Mouse (Mus musculus) spleen, postnatal 14 days (tissue): Measurements from ENCODE around the gene Fxyd3.

Experiments used
- DNase-seq, 2 experiments: peaks; one replicate each; pipeline ENCODE4 v3.0.0; 2021 to 2022; ENCODE audit warnings: low spot score in 2 of 2

The Fxyd3 gene

DNA sequence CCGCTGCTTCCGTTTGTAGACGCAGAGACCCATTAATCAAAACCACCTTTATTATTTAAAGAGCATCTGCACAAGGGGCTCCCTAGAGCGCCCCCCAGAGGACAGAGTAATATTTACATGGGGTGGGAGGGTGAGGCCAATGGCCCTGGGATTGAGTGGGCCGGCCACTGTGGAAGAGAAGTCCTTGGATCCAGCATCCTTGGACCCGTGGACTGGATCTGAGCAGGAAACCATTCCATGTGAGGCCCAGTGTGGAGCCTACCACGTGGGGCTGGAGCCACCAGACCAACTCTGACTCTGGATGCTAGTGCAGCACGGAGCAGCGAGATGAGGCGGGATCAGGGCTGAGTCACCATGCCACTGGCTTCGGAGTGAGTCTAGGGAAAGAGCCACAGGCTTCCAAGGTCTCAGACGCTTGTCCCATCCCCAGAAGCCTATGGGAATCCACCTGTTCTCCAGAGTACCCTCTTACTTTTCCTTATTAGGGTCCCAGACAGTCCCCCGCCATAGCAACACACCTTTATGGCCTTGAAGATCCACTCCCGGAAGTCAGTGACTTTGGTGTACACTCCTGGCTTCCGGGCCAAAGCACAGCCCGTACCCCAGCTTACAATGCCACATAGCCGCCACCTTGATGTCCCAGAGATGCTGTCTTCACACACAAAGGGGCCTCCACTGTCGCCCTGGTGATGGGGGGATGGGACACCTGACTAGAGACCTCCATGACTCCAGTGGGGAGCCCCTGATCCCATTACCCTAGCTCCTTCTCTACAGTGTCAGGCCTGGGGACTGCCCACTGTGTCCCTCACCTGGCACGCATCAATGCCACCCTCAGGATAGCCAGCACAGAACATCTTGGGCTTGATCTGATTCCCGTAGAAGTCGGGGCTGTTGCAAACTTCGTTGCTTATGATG is 22.4 kb upstream of the Fxyd3 start:
- DNase-seq, result no peak

DNA sequence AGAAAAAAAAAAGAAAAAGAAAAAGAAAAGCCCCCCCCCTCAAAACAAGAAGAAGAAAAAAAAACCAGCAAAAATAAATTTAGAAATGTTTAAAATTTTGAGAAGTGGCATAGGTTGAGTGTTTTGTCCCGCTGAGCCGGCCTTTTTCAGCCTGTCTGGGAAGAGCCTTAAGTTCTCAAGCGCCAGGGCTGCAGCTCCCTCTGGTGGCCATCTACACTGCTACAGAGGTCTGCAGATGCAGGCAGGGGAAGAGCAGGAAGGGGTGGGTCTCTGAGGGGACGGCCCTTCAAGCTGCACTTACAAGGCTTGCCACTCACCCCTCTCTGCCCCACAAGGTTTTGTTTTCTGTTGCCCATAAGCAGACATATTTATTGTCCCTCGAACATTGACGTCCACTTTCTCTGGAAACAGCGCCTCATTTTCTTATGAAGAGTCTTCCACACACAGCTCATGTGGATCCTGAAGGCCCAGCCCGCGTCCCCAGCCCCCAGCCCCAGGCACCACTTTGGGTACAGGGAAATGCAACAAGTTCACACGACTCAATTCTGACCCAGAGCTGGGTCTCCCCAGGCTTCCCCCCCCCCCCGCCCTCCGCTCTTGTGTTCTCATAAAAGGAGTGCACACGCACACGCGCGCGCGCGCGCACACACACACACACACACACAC is 21.2 kb upstream of the Fxyd3 start:
- DNase-seq, result peak; percentile 74 to 79

DNA sequence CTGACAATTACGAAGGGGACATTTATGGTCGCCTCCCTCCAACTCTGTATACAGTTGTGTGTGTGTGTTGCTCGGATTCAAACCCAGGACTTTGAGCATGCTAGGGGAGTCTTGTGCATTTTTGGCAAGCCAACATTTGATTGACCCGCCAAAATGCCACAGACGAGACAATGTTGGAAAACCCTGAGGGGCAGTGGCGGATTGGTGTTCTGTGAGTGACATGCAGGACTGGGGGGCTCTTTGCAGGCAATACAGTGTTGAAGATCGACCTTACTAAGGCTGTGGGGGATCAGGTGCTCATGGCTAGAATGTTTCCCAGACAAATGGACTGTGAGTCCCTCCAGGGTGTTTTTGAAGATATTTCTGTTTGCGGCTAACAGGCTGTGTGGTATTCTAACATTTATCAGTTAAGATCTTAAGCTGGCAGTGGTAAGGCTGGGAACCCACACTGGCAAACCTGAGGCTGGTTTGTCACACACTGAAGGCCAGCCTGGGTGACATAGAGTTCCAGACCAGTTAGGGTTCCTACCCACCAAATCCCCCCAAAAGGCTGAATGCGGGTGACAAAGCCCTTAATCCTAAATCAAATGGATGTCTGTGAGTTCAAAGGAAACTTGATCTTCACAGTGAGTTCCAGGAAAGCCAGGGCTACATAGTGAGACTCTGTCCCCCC is 20.5 kb upstream of the Fxyd3 start:
- no peak for DNase-seq

GRCm38 (mm10) chr7:31094774-31095501 is 18.4 kb upstream of the Fxyd3 start:
- DNase-seq, result no peak

DNA sequence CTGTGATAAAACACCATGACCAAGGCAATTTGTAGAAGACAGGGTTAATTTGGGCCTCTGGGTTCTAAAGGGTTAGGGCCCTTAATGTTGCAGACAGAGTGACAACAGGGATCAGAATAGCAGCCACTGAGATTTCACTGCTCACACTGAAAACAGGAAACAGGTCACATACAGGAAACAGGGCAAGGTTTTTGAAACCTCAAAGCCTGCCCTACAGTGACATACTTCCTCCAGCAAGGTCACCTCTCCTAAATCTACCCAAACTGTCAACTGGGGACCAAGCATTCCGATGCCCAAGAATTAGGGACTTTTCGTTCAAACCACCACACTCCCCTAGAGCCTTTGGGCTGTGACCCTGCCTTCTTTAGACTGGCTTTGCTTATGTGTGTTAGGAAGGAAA is 13.2 kb upstream of the Fxyd3 start:
- DNase-seq, result no peak

DNA sequence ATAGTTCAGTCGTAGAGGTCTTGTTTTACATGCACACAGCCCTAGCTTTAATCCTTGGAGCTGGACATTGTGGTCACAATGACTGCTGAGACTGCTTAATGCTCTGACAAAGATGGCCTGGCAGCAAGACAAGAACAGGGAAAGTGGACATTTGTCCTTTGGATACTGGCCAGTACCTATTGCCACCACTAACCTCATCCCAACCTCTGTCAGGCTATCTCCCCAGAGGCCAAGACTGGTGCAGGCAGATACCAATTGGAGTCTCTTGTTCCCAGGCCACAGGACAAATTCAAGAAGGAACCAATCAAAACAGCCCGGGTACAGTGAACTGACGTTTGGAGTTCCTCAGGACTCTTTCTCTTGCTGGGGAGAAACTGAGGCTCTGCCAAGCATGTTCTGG is 11.7 kb upstream of the Fxyd3 start:
- DNase-seq, result no peak

- DNase-seq, result no peak
Observed at GRCm38 (mm10) chr7:31087262-31087661, 10.8 kb upstream of the Fxyd3 start.

GRCm38 (mm10) chr7:31086175-31086755 is 9.8 kb upstream of the Fxyd3 start:
- no peak for DNase-seq

DNA sequence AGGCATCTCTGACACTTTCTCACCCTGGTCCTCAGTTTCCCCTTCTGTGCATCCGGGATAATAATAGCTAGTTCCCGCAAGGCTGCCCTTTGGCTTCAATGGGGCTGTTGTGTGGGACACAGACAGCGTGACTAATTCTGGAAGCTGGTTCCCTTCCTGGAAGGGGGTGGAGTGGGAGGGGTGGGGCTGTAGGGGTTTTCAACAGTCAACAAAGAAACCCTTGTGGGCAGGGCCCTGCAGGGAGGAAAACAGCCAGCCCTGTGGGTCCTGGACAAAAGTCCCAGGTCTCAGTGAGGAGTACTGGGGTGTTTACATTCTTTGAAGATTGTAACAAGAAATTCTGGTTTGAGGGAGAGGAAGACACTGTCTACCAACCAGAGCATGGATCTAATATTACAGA is 8.7 kb upstream of the Fxyd3 start:
- DNase-seq, result no peak

DNA sequence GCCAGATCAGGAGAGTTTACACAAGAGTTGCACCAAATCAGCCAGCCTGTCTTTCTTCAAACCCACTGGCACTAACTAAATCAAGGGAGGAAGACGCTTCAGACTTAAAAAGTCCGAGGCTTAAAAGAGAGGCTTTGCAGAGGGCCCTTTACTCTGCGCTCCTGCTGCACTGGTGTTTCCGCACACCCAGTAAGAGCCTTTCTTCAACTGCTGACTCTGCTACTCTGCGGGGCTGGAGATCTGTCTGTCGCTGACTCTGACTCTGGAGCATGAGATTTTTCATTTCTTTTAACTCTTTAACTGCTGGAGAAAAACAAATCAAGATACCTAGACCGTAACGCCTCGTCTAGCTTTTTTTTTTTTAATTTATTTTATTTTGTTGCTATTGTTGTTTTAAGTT is 7.6 kb upstream of the Fxyd3 start:
- no peak for DNase-seq

DNA sequence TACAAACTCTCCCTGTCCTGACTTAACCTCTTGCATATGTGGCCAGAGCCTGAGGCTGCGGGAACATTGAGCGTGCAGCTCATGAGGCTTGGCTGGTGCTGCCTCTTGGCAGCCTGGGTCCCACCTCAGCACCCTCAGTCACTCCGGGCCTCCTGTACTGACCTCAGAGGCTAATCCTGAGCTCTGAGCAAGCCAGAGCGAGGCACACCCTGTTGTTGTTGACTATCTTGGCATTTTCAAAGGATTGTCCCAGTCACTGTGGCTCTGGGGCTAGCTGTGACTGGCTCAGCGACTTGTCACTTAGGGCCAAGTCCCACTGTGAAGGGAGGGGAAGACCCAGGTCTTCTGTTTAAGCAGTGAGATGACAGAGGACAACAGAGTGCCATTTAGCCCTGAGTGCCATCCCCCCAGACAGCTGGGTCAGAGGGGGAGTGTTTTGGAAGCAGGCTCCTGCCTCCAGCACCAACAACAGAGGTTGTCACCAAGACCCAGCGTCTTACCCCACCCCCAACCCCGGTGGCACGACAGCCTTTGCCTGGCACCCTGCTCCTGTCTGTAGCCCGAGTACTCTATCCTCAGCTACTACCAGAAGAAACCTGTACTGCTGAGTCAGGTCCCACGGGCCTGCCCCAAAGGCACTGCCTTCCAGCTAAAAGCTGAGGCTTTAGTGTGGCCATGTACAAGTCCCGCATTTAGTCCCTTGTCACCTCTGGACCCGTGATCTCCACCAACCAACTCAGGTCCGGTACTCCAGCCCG is 6.5 kb upstream of the Fxyd3 start:
- DNase-seq, result no peak

GRCm38 (mm10) chr7:31082106-31082505 is 5.6 kb upstream of the Fxyd3 start:
- DNase-seq, result no peak

DNA sequence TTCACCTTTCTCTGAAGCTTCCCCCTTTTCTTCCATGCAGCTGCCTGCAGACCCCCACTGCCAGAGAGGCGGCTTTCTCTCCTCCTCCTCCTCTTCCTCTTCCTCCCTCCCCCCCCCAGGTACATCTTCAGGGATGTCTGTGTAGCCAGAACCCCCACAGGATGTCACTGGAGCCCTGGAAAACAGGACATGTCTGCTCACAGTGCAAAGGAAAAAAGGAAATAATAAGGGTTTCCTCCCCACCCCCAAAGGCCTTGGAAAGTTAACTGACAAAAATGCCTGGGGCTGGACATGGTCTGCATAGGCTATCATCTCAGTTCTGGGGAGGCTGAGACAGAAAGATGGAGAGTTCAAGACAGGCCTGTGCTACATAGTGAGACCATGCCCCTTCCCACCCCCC is 4.6 kb upstream of the Fxyd3 start:
- DNase-seq, result no peak

GRCm38 (mm10) chr7:31080611-31081010 is 4.1 kb upstream of the Fxyd3 start:
- DNase-seq, result no peak

- DNase-seq, result no peak
Observed at GRCm38 (mm10) chr7:31079670-31080069, 3.2 kb upstream of the Fxyd3 start.

- DNase-seq, result no peak
Observed at GRCm38 (mm10) chr7:31077885-31078445, 1.5 kb upstream of the Fxyd3 start.

- no peak for DNase-seq
Observed at GRCm38 (mm10) chr7:31077470-31077869, 966 bp upstream of the Fxyd3 start.

DNA sequence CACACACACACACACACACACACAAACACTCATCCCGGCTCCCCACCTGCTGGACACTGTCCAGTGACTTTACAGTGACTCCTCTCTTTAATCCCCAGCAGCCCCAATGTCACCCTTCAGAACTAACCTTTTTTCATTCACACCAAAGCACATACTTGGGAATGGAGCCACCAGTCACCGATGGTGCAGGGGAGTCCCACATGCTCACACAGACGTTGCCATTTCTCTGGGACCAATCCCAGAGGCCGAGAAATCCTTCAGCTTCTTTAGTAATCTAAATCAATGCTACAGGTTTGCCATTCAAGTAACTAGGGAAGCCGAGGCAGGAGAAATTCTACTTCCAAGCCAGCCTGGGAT is 1.8 kb downstream of the Fxyd3 start:
- no peak for DNase-seq

DNA sequence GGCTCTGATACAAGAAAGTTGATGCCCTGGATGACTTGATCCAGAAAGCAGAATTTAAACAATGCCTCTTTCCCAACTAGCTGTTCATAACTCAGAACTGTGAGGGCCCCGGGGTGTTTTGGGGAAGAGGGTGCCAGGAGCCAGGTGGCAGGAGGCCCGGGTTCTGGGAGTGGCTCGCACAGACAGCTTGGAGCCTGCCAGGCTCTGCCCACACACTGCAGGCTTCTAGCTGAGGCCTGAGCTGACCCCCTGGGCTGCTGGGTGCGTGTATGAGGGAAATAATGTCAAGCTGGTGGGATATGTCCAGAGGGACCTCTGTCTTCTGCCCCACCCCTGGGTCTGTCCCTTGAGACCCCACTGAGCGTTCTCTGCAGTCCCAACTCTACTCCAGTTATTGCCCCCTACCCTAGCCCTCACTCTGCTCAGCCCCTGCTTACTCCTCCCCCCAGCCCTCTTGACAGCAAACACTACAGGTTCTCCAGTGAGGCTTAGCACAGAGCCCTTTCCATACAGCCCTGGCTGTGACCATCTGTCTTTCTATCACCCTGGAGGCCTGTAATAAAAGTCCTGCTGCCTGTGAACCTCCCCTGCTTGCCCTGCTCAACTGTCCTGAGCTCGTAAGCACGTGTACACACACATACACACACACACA is 2.3 kb downstream of the Fxyd3 start:
- DNase-seq, result no peak

DNA sequence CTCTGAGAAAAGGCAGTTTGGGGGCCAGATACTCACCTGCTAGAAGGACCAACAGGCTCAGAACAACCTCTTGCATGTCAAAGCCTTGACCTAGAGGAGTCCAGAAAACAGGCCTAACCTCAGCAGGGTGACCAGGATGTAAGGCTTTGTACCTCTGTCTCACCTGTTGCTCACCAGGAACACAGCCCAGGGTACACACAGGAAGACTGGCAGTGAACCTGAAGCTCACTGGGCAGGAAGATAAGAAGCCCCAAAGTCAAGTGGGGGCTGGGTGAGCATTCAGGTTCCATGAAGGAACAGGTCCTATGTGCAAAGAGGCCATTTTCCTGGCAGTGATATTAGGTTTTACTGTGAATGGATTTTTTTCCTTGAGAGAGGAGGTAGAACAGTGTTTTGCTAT is 3.0 kb downstream of the Fxyd3 start:
- DNase-seq, result no peak
